ENCODE assay signal across 22 mouse cellular contexts in genomic region chr1:34288181-34288580, GRCm38 (mm10).
"Had no signal": no experiment of that assay in that cellular context is flagged by ENCODE, and none has a peak within 500 bp of the region (broad histone marks: within the 10 kb centered on the region; RNA-seq: fewer than 3 reads in every experiment).

No protein-coding gene starts in this region.

- H3K27ac ChIP-seq: kidney, postnatal 0 days; layer of hippocampus, adult 2 months; limb, embryonic 10.5 days; limb, embryonic 13.5 days; liver, embryonic 12.5 days; liver, embryonic 15.5 days; neural tube, embryonic 12.5 days; neural tube, embryonic 15.5 days; stomach, postnatal 0 days had no signal

- DNase-seq: kidney, postnatal 25 days; layer of hippocampus, adult 9-11 months; liver; lung, adult 18-20 months; lung, postnatal 14 days; lung, postnatal 4 days; midbrain, embryonic 14.5 days; right cerebral cortex, adult 18-20 months; right cerebral cortex, postnatal 14 days; right cerebral cortex, postnatal 4 days; thymus, adult 2 months; thymus, postnatal 14 days; thymus, postnatal 4 days had no signal

- H3K4me3 ChIP-seq: layer of hippocampus, adult 2 months; limb, embryonic 10.5 days; limb, embryonic 13.5 days; liver, embryonic 12.5 days; liver, embryonic 15.5 days; neural tube, embryonic 12.5 days; neural tube, embryonic 15.5 days had no signal
